Mouse (Mus musculus): ENCODE results near the gene Tnnc1.

GRCm38 (mm10) chr14:31186656-31187055 is 21.5 kb upstream of the Tnnc1 start:
- TF ChIP-seq CTCF (IDR thresholded peaks at IDR 0.05; ENCODE audit: low read depth) (no peak), EP300 (optimal IDR thresholded peaks at IDR 0.05) (no peak)

Data from stomach, postnatal 0 days (tissue).